Mouse (Mus musculus): ENCODE results near the gene Arf4. TPM values are rescaled to one million over a fixed set of nuclear protein-coding genes. Genes with fewer than 3 reads are reported as not detected.
"Not testable (repeated sequence)": the region's sequence is repeated elsewhere in the genome, so short reads cannot be mapped to it uniquely, and the experiment has no call there.

The Arf4 gene
- polyA plus RNA-seq, 1 experiment from 2014 or later: 594 TPM

- ATAC-seq (replicated peaks; ENCODE audit: low FRiP score): no peak
Observed at GRCm38 (mm10) chr14:26697912-26698311, 60.0 kb downstream of the Arf4 start.

GRCm38 (mm10) chr14:26705246-26705645 is 67.4 kb downstream of the Arf4 start:
- not testable (repeated sequence) for ATAC-seq (replicated peaks; ENCODE audit: low FRiP score); H3K9ac ChIP-seq; H3K4me3 ChIP-seq (replicated peaks); H3K9me3 ChIP-seq (replicated peaks); H3K36me3 ChIP-seq; H3K27me3 ChIP-seq; H3K4me2 ChIP-seq; H3K4me1 ChIP-seq; H3K27ac ChIP-seq
- WGBS: 83% methylated on average over 5 of the region's 5 CpGs

More at GRCm38 (mm10) chr14:26697912-26698311, 60.0 kb downstream of the Arf4 start:
- Histone ChIP-seq H3K27me3 (no peaks in the 10 kb centered on the region), H3K9ac (no peak overlapping the region), H3K4me2 (no peak overlapping the region), H3K4me1 (no peaks in the 10 kb centered on the region), H3K27ac (no peak overlapping the region), H3K36me3 (no peaks in the 10 kb centered on the region), H3K9me3 (replicated peaks) (no peaks in the 10 kb centered on the region), H3K4me3 (replicated peaks) (no peak overlapping the region)

Small RNA genes within 50 kb of the gene (microRNA-seq; reads per million reads assigned to microRNA genes)
- not detected for gene Mir7672

Other genes with a start within 250 kb of the Arf4 start
- gene Slmap, start 103.1 kb upstream of the Arf4 start, polyA plus RNA-seq (2015; fragmentation: Nextera tagmentation; extraction: Ambion mirVana): 19.5 and 19.6 TPM in 2 replicates
- gene Dennd6a, start 64.2 kb upstream of the Arf4 start, polyA plus RNA-seq (2015; fragmentation: Nextera tagmentation; extraction: Ambion mirVana): 31.7 and 34.2 TPM in 2 replicates
- gene Pde12, start 31.8 kb downstream of the Arf4 start, polyA plus RNA-seq (2015; fragmentation: Nextera tagmentation; extraction: Ambion mirVana): 9.7 and 9.9 TPM in 2 replicates
- gene Dnah12, start 55.2 kb downstream of the Arf4 start, polyA plus RNA-seq (2015; fragmentation: Nextera tagmentation; extraction: Ambion mirVana): 0.09 and 0.17 TPM in 2 replicates

Data from kidney, embryonic 15.5 days (tissue).